Comparison of ENCODE assay signal across 19 mouse cellular contexts in genomic region chr16:34725156-34725555, GRCm38 (mm10). TPM values are rescaled to one million over a fixed set of nuclear protein-coding genes. Genes with fewer than 3 reads are reported as not detected.
DNase-seq lines count a peak whose midpoint lies in the region; TF ChIP-seq lines count a peak whose summit lies in the region.
"Had no signal": no experiment of that assay in that cellular context is flagged by ENCODE, and none has a peak within 500 bp of the region (broad histone marks: within the 10 kb centered on the region; RNA-seq: fewer than 3 reads in every experiment).

No protein-coding gene starts in this region.

- H3K4me1 ChIP-seq in kidney, adult 2 months (ENCODE audit: control insufficient read depth, insufficient read depth, low read length): peaks cover 8% of the 10 kb centered on the region; the same call in 1 of the 2 replicates
- H3K4me1 ChIP-seq: embryonic facial prominence, embryonic 10.5 days; embryonic facial prominence, embryonic 12.5 days; forebrain, embryonic 10.5 days; forebrain, embryonic 12.5 days had no signal

- TF ChIP-seq POLR2A in kidney, adult 2 months (IDR thresholded peaks at IDR 0.05; ENCODE audit: low read depth, low read length): no peak

- no peaks in the 10 kb centered on the region for H3K27me3 ChIP-seq in kidney, adult 2 months (replicated peaks; ENCODE audit: control insufficient read depth, insufficient read depth, low read length)
- H3K27me3 ChIP-seq: embryonic facial prominence, embryonic 12.5 days; forebrain, embryonic 12.5 days had no signal

- H3K27ac ChIP-seq in kidney, adult 2 months (ENCODE audit: insufficient read depth, low read depth, low read length): no peak overlapping the region
- H3K27ac ChIP-seq: embryonic facial prominence, embryonic 10.5 days; embryonic facial prominence, embryonic 12.5 days; forebrain, embryonic 10.5 days; forebrain, embryonic 12.5 days had no signal

- no peak overlapping the region for H3K4me3 ChIP-seq in kidney, adult 2 months (ENCODE audit: insufficient read depth, low read depth, low read length)
- H3K4me3 ChIP-seq: embryonic facial prominence, embryonic 10.5 days; embryonic facial prominence, embryonic 12.5 days; forebrain, embryonic 10.5 days; forebrain, embryonic 12.5 days had no signal

- peak; percentile 37 for DNase-seq in kidney, adult 2 months
- no peak for DNase-seq in kidney, adult 9 months
- DNase-seq in 3T3-L1 (ENCODE audit: low read depth, low spot score): peak; percentile 10
- DNase-seq in 416B (ENCODE audit: low read depth): peak; percentile 53
- peak; percentile 11 for DNase-seq in fibroblast of lung, adult 2 months (ENCODE audit: low read depth)
- DNase-seq in neural tube, embryonic 10.5 days (ENCODE audit: extremely low spot score, low spot score): no peak
- no peak for DNase-seq in lung, postnatal 10 days
- DNase-seq: adrenal gland, adult 8-10 months; adrenal gland, postnatal 14 days; adrenal gland, postnatal 36 days; cerebellum, adult 11-12 months; cerebellum, adult 2 months; cerebellum, adult 9-10 months; cerebellum, postnatal 10 days; cerebellum, postnatal 25 days had no signal

- WGBS in kidney, adult 2 months: 90% methylated on average over 3 of the region's 3 CpGs

- TF ChIP-seq CTCF in kidney, adult 2 months (conservative IDR thresholded peaks at IDR 0.05; ENCODE audit: insufficient read depth, insufficient read length, low read depth, low read length): no peak

- no peaks in the 10 kb centered on the region; the same call in 1 of the 2 replicates for H3K36me3 ChIP-seq in kidney, adult 2 months (ENCODE audit: control insufficient read depth, insufficient read depth, low read length)

RNA-seq across cellular contexts. Expression of gene Mylk, which starts 19.9 kb away (rescaled TPM):
- 64.7 and 77.2 TPM in 2 replicates for polyA plus RNA-seq in kidney, adult 2 months (2012; rRNA removed)

RNA-seq across cellular contexts. Expression of gene Ccdc14, which starts 34.7 kb away (rescaled TPM):
- polyA plus RNA-seq in kidney, adult 2 months (2012; rRNA removed): 0.88 and 0.91 TPM in 2 replicates

Comparison
In these comparisons a context has a peak if more than half of its experiments do, and no peak if none do; other contexts are left out.
1. DNase-seq: peak in kidney, adult 2 months (single experiment), 3T3-L1 (single experiment), 416B (single experiment) and fibroblast of lung, adult 2 months (single experiment); none in kidney, adult 9 months (single experiment), neural tube, embryonic 10.5 days (single experiment) and lung, postnatal 10 days (single experiment).